Mouse (Mus musculus) urinary bladder, postnatal 4 days (tissue): Measurements from ENCODE around the gene Colq.
A peak's percentile ranks its signal among the peaks of the same experiment; 100 is the strongest.

ENCODE experiments used
- DNase-seq, 2 experiments: peaks; one replicate each; pipeline ENCODE4 v3.0.0; 2021 to 2022; ENCODE audit warnings: low spot score in 2 of 2

The Colq gene

GRCm38 (mm10) chr14:31575866-31576265 is 15.3 kb downstream of the Colq start:
- no peak for DNase-seq

GRCm38 (mm10) chr14:31574903-31575665 is 16.1 kb downstream of the Colq start:
- DNase-seq: no peak

DNA sequence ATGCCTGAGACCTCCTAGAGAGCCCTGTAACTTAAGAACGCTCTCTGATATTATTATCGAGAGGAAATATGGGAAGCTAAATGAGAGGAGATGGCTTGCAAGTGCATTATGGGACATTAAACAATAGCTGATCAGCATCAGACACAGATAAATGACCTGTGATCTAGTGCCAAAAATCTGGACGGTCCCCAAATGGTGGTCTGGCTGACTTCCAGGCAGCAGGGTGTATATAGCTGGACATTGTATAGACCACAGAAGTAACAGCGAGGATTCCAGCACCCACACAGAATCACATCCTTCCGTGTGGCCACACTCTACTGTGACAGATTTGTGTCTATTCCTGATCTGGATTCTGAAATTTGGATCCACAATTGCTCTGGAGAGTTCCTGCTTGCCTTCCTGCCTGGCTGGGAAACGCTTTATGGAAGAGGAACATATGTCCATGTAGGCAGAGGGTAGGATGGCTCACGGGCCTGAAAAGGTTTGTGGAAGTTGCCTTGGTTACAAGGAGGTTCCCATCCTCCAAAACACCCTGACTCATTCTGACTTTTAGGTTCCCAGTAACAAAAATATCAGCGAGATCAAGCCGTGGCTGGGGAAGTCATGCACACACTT is 18.5 kb downstream of the Colq start:
- DNase-seq: no peak

DNA sequence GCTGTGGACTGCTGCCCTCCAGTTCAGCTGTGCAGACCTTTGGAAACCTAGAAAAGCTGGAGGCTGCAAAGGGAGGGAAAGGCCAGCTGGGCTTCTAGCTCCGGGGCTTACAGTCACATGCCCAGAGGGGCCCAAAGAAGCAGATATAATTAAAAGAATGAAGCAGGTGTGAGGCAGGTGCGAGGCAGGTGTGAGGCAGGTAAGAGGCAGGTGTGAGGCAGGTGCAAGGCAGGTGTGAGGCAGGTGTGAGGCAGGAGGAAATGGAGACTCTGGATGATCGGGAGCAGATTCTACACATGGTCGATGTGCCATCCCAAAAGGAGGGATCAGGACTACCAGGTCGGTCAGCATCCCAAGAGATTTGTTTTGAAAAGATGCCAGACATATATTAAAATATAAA is 19.7 kb downstream of the Colq start:
- DNase-seq: no peak

DNA sequence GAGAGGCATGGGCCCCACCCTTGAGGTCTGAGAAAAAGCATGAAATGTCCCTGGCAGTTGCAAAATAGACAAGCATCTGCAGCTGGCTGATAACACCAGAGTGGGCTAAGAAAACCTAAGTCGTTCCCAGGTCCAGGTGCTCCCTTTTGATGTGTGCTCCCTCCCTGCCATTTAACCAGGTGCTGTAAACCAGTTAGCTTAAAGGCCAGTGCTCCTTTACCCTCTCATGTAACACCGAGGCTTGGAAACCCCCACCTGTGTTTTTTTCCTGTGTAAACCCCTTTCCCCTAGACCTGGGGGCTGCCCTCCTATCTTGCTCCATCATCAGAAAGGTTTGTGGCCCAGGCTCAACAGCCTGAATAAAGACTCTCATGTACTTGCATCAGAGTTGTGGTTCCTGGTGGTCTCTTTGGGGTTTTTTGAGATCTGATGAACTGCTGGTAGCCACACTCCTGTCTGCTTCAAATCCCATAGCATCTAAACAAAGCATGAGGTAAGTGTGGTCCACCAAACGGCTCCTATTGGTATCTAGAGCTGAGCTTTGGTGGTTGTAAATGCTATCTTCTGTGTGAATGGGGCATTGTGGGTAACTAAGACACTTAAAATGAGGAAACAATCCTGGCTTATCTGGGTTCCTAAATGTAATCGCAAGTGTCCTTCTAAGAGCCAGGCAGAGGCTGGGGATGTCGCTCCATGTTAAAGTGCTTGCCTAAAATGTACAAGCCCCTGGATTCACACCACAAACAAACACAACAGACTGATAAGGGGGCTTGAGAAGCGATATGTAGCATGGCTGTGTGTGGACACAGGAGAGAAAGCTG is 20.8 kb downstream of the Colq start:
- DNase-seq: no peak

DNA sequence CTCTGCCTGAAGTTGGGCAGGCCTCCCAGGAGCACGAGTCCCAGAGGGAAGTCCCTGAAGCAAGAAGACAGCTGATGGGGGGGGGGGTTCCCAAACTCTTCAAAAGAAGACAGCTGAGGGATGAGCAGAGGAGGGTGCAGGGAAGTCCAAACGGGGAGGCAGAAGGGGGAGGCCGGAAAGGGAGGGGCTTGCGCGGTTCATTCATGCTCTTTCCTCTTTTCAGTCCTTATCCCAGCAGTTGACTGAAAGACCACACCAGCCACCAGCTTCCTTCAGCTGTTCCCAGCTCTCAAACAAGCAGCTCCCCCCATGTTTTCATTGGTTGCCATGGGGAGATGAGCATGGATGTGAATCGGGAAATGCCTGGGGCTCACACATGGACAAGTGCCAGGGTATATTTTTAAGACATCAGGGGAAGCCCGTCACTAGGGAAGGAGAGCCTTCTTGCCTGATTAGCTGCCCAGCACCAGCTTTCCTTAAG is 22.0 kb downstream of the Colq start:
- no peak for DNase-seq

GRCm38 (mm10) chr14:31565478-31566212 is 25.5 kb downstream of the Colq start:
- no peak for DNase-seq

- peak in 1 of 2 experiments; percentile 52 for DNase-seq
These were observed 26.5 kb downstream of the Colq start for GRCm38 (mm10) chr14:31564452-31565179.

GRCm38 (mm10) chr14:31560886-31561285 is 30.3 kb downstream of the Colq start:
- DNase-seq: no peak

- DNase-seq: no peak
These were observed 31.9 kb downstream of the Colq start for GRCm38 (mm10) chr14:31559216-31559615.

- DNase-seq: no peak
These were observed 33.4 kb downstream of the Colq start for GRCm38 (mm10) chr14:31557784-31558183.

DNA sequence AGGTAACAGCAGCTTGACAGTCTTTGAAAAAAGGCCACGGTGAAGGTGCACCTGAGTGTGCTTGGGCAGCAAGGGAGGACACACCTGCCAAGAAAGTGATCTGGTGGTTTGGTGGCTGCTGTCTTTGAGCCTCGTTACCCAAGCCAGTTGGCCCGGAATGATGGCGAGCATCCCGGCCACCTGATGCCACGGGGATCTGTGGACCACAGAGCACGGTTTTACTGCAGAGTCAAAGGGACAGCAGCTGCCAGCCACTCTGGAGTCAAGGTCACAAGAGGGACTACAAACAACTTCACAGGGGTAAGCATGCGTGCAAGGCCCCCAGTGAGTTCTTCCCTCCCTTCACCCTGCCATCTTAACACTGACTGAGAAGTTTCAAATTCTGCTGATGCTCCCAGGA is 33.9 kb downstream of the Colq start:
- no peak for DNase-seq

DNA sequence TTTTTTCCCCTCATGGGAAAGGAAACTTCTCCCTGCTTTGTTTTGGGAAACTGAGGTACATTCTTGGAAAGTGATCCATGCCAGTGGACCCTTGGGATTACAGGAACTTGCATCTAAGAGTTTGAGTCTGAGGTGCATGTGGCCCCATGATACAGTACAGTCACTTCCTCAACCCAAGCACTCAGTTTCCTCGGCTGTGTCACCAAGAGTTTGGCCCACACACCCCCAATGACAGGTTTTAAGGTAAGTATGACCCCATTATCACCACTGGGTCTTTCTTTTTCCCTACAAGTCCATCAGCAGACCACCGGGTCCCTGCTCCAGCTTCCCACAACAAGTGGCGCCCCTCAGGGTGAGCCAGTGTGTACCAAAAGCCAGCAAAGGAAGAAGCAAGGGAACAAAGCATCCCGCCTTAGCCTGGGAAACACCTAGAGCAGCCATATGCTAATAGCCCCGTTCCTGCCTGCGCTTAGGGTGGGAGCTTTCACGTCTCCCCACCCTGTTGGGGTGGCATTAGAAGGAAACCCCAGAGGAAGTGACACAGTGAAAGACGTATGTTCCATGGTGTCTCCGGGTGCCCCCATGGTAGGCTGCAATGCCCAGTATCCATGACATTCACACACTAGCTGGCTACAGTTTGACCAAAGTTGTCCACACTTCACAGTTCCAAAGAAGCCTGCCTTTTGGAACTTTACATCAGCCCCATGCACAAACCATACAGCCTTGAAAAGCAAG is 34.5 kb downstream of the Colq start:
- no peak for DNase-seq

GRCm38 (mm10) chr14:31555963-31556434 is 35.1 kb downstream of the Colq start:
- no peak for DNase-seq

- no peak for DNase-seq
These were observed 36.1 kb downstream of the Colq start for GRCm38 (mm10) chr14:31555021-31555420.

- no peak for DNase-seq
These were observed 47.2 kb downstream of the Colq start for GRCm38 (mm10) chr14:31543885-31544442.

GRCm38 (mm10) chr14:31537298-31537697 is 53.8 kb downstream of the Colq start:
- no peak for DNase-seq

DNA sequence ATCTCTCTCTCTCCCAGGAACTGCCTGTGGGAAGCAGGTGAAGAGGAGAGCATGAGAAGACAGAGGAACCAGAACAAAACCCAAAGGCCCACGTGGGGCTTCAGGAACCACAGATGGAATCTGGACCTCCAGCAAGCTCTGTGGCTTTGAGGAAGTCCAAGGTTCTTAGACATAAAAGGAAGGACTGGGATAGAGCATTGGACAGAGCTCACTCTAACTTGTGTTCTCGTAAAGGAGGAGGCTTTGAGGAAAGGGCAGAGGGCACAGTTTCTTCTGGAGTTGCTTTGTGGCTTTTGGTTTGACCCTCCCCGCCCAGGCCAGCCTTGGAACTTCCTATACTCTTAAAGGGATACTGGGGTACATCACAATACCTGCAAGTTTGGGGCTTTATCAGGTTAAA is 58.5 kb downstream of the Colq start:
- DNase-seq: no peak

DNA sequence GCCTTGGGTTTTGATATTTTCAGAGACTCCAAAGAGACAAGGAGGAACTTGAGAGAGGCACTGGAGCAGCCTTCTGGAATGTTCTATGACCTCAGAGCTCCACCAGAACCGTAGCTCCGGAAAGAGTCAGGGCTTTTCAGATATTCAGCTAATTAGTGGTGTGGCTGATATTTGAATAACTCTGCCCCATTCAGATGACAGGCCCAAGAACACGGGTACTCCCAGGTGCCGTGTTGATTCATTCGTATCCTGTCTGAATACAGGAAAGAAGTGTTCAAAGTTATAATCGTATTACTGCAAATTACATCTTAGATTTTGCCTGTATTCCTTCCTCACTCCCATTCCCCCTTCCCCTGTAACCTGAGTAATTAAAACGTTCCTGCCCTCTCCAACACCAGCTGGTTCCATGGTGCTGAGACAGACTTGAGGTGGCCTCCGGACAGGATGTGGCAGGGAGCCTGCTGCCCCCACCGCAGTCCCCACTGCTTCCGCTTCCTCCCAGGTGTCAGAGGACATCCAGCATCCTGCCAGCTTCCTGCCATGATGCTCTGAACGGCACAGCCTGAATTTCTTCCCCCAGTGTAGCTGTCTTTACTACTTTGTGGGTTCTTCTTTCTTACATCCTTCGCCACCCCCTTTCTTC is 59.5 kb downstream of the Colq start:
- DNase-seq: no peak
